In the genomic region with DNA sequence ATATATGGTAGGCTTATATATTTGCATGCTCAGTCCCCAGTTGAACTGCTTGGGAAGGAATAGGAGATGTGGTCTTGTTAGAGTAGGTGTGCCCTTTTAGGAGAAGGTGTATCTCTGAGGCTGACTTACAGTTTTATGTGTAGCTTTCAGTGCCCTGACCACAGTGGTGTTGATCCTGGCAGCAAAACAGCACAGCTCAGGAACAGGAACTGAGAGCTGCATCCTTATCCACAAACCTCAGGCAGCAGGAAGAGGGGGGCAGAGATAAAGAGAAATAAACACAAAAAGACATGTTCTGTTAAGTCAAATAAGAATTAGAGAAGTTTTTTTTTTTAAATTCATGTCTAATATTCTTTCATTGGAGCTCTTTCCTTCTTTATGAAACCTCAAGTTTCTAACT, we compare ENCODE assay signal across 23 mouse cellular contexts.
"Had no signal": no experiment of that assay in that cellular context is flagged by ENCODE, and none has a peak within 500 bp of the region (broad histone marks: within the 10 kb centered on the region; RNA-seq: fewer than 3 reads in every experiment).

No protein-coding gene starts in this region.

- ATAC-seq: liver, postnatal 0 days; lung, postnatal 0 days; midbrain, embryonic 15.5 days had no signal

- H3K27ac ChIP-seq: kidney, embryonic 15.5 days; limb, embryonic 12.5 days; limb, embryonic 15.5 days; liver, embryonic 14.5 days; macrophage; midbrain, embryonic 12.5 days; midbrain, embryonic 15.5 days; neural tube, embryonic 13.5 days; stomach, embryonic 15.5 days had no signal

- H3K4me3 ChIP-seq: kidney, embryonic 15.5 days; limb, embryonic 12.5 days; limb, embryonic 15.5 days; midbrain, embryonic 12.5 days; midbrain, embryonic 15.5 days; myocyte; neural tube, embryonic 13.5 days; stomach, embryonic 15.5 days had no signal

- H3K9me3 ChIP-seq: kidney, embryonic 15.5 days; limb, embryonic 12.5 days; limb, embryonic 15.5 days; midbrain, embryonic 12.5 days; midbrain, embryonic 15.5 days; neural tube, embryonic 13.5 days; stomach, embryonic 15.5 days had no signal

- DNase-seq: kidney, adult 8-10 months; kidney, postnatal 10 days; kidney, postnatal 36 days; layer of hippocampus, postnatal 36 days; left cerebral cortex, postnatal 4 days; liver, postnatal 0 days; lung, embryonic 14.5 days; retina, postnatal 1 day; right cerebral cortex, postnatal 25 days; spleen, adult 18-20 months; thymus, postnatal 25 days had no signal

- H3K27me3 ChIP-seq: kidney, embryonic 15.5 days; limb, embryonic 12.5 days; limb, embryonic 15.5 days; midbrain, embryonic 12.5 days; midbrain, embryonic 15.5 days; neural tube, embryonic 13.5 days; stomach, embryonic 15.5 days had no signal

- H3K4me1 ChIP-seq: kidney, embryonic 15.5 days; limb, embryonic 12.5 days; limb, embryonic 15.5 days; midbrain, embryonic 12.5 days; midbrain, embryonic 15.5 days; neural tube, embryonic 13.5 days; stomach, embryonic 15.5 days had no signal

- H3K36me3 ChIP-seq: kidney, embryonic 15.5 days; limb, embryonic 12.5 days; limb, embryonic 15.5 days; midbrain, embryonic 12.5 days; midbrain, embryonic 15.5 days; neural tube, embryonic 13.5 days; stomach, embryonic 15.5 days had no signal

- H3K9ac ChIP-seq: kidney, embryonic 15.5 days; limb, embryonic 12.5 days; limb, embryonic 15.5 days; liver, embryonic 14.5 days; liver, postnatal 0 days; lung, embryonic 14.5 days; midbrain, embryonic 12.5 days; midbrain, embryonic 15.5 days; neural tube, embryonic 13.5 days; stomach, embryonic 15.5 days had no signal

- H3K4me2 ChIP-seq: kidney, embryonic 15.5 days; limb, embryonic 12.5 days; limb, embryonic 15.5 days; liver, embryonic 11.5 days; lung, embryonic 14.5 days; midbrain, embryonic 12.5 days; midbrain, embryonic 15.5 days; neural tube, embryonic 13.5 days; stomach, embryonic 15.5 days had no signal
